ENCODE assay signal across 10 mouse cellular contexts in genomic region chr11:99113111-99113510, GRCm38 (mm10). TPM values are rescaled to one million over a fixed set of nuclear protein-coding genes. Genes with fewer than 3 reads are reported as not detected.
DNase-seq lines count a peak whose midpoint lies in the region; ATAC-seq and TF ChIP-seq lines count a peak whose summit lies in the region.
"Had no signal": no experiment of that assay in that cellular context is flagged by ENCODE, and none has a peak within 500 bp of the region (broad histone marks: within the 10 kb centered on the region; RNA-seq: fewer than 3 reads in every experiment).

No protein-coding gene starts in this region.

- ATAC-seq in liver, embryonic 11.5 days (replicated peaks; ENCODE audit: low FRiP score): no peak
- ATAC-seq in intestine, postnatal 0 days: peak; percentile 78
- ATAC-seq: inflammation-experienced regulatory T-cells, adult 6 months had no signal

- H3K4me1 ChIP-seq in liver, embryonic 11.5 days (replicated peaks; ENCODE audit: control insufficient read depth, insufficient read depth, low read length): no peaks in the 10 kb centered on the region; the same call in 1 of the 2 replicates
- peaks cover 49% of the 10 kb centered on the region for H3K4me1 ChIP-seq in embryonic facial prominence, embryonic 10.5 days
- H3K4me1 ChIP-seq in intestine, postnatal 0 days (replicated peaks; ENCODE audit: control insufficient read depth, insufficient read depth, low read length): peaks cover 11% of the 10 kb centered on the region; the same call in 1 of the 2 replicates

- peak overlapping the region; percentile 13; the same call in 1 of the 2 replicates for H3K27ac ChIP-seq in liver, embryonic 11.5 days (ENCODE audit: low read depth, low read length)
- peak overlapping the region; percentile 87 for H3K27ac ChIP-seq in embryonic facial prominence, embryonic 10.5 days (replicated peaks)
- peak overlapping the region; percentile 41 for H3K27ac ChIP-seq in intestine, postnatal 0 days (ENCODE audit: low read depth, low read length)

- WGBS in liver, embryonic 11.5 days: 58% methylated on average over 3 of the region's 3 CpGs
- 4% methylated on average over 3 of the region's 3 CpGs for WGBS in embryonic facial prominence, embryonic 10.5 days
- WGBS in intestine, postnatal 0 days: 5% methylated on average over 3 of the region's 3 CpGs

- no peak overlapping the region for H3K4me2 ChIP-seq in liver, embryonic 11.5 days
- H3K4me2 ChIP-seq in intestine, postnatal 0 days (replicated peaks; ENCODE audit: low read depth): no peak overlapping the region; the same call in 1 of the 2 replicates

- H3K9ac ChIP-seq in liver, embryonic 11.5 days (ENCODE audit: low read depth, low read length): no peak overlapping the region
- no peak overlapping the region for H3K9ac ChIP-seq in intestine, postnatal 0 days (ENCODE audit: low read depth, low read length)

- no peaks in the 10 kb centered on the region for H3K9me3 ChIP-seq in liver, embryonic 11.5 days (ENCODE audit: control insufficient read depth, low read length)
- peaks cover 3% of the 10 kb centered on the region; the same call in 1 of the 2 replicates for H3K9me3 ChIP-seq in embryonic facial prominence, embryonic 10.5 days
- H3K9me3 ChIP-seq in intestine, postnatal 0 days (ENCODE audit: control insufficient read depth): no peaks in the 10 kb centered on the region

- no peak for TF ChIP-seq CTCF in intestine, postnatal 0 days (IDR thresholded peaks at IDR 0.05; ENCODE audit: low read depth)

- H3K36me3 ChIP-seq in liver, embryonic 11.5 days (ENCODE audit: control insufficient read depth, insufficient read depth, low read length): no peaks in the 10 kb centered on the region
- no peaks in the 10 kb centered on the region for H3K36me3 ChIP-seq in embryonic facial prominence, embryonic 10.5 days (replicated peaks)
- H3K36me3 ChIP-seq in intestine, postnatal 0 days (ENCODE audit: control insufficient read depth, insufficient read depth): no peaks in the 10 kb centered on the region

- no peaks in the 10 kb centered on the region for H3K27me3 ChIP-seq in liver, embryonic 11.5 days (replicated peaks; ENCODE audit: control insufficient read depth, insufficient read depth, low read length)
- H3K27me3 ChIP-seq in embryonic facial prominence, embryonic 10.5 days (replicated peaks; ENCODE audit: low read depth, poor library complexity, severe bottlenecking): no peaks in the 10 kb centered on the region
- H3K27me3 ChIP-seq in intestine, postnatal 0 days (replicated peaks; ENCODE audit: control insufficient read depth, insufficient read depth, low read length): no peaks in the 10 kb centered on the region

- DNase-seq in liver, embryonic 11.5 days (ENCODE audit: low spot score): no peak
- DNase-seq in liver: no peak
- peak; percentile 75 for DNase-seq in embryonic facial prominence, embryonic 10.5 days (ENCODE audit: low spot score)
- peak; percentile 80 for DNase-seq in retina, embryonic 14.5 days (ENCODE audit: low spot score)
- no peak for DNase-seq in urinary bladder, adult 18-20 months (ENCODE audit: low spot score in 2 of 2)
- no peak for DNase-seq in urinary bladder, adult 2 months (ENCODE audit: low spot score)
- no peak for DNase-seq in yolk sac, embryonic 10.5 days (ENCODE audit: low spot score)
- DNase-seq: thymus, adult 2 months had no signal

- no peak overlapping the region for H3K4me3 ChIP-seq in liver, embryonic 11.5 days (ENCODE audit: low read depth, low read length)
- peak overlapping the region; percentile 33; the same call in 1 of the 2 replicates for H3K4me3 ChIP-seq in embryonic facial prominence, embryonic 10.5 days
- no peak overlapping the region for H3K4me3 ChIP-seq in intestine, postnatal 0 days (ENCODE audit: low read depth, low read length)

RNA-seq across cellular contexts. Expression of gene Tns4, which starts 24.0 kb away (rescaled TPM):
- 0.21 TPM in 1 of 2 replicates, not detected in the other for polyA plus RNA-seq in liver, embryonic 11.5 days (2014; fragmentation: Nextera tagmentation; extraction: Ambion mirVana)
- 0.96 and 1.0 TPM in 2 replicates for polyA plus RNA-seq in embryonic facial prominence, embryonic 10.5 days (2016; fragmentation: Nextera tagmentation; extraction: Ambion mirVana)
- polyA plus RNA-seq in intestine, postnatal 0 days (2015; fragmentation: Nextera tagmentation; extraction: Ambion mirVana): 0.39 and 0.53 TPM in 2 replicates
- polyA plus RNA-seq in urinary bladder, adult 2 months (2012; rRNA removed): 26.0 and 28.6 TPM in 2 replicates

RNA-seq across cellular contexts. Expression of gene Ccr7, which starts 41.8 kb away (rescaled TPM):
- polyA plus RNA-seq in liver, embryonic 11.5 days (2014; fragmentation: Nextera tagmentation; extraction: Ambion mirVana): 0.36 and 0.58 TPM in 2 replicates
- 0.50 and 0.78 TPM in 2 replicates for polyA plus RNA-seq in embryonic facial prominence, embryonic 10.5 days (2016; fragmentation: Nextera tagmentation; extraction: Ambion mirVana)
- polyA plus RNA-seq in intestine, postnatal 0 days (2015; fragmentation: Nextera tagmentation; extraction: Ambion mirVana): 0.14 TPM in 1 of 2 replicates, not detected in the other
- 1.0 and 1.3 TPM in 2 replicates for polyA plus RNA-seq in urinary bladder, adult 2 months (2012; rRNA removed)

Comparison
In these comparisons a context has a peak if more than half of its experiments do, and no peak if none do; other contexts are left out.
1. DNase-seq: peak in embryonic facial prominence, embryonic 10.5 days (single experiment) and retina, embryonic 14.5 days (single experiment); none in liver, embryonic 11.5 days (single experiment), liver (single experiment), urinary bladder, adult 18-20 months (0 of 2), urinary bladder, adult 2 months (single experiment) and yolk sac, embryonic 10.5 days (single experiment).
2. H3K27ac ChIP-seq: peak in every context shown above with its lines; median percentile 87 in embryonic facial prominence, embryonic 10.5 days; 41 in intestine, postnatal 0 days; 13 in liver, embryonic 11.5 days.
3. RNA of gene Tns4, which starts 24.0 kb away (polyA plus RNA-seq): 26.0 to 28.6 TPM in urinary bladder, adult 2 months; 0.96 to 1.0 TPM in embryonic facial prominence, embryonic 10.5 days, 0.39 to 0.53 TPM in intestine, postnatal 0 days and 0.21 TPM in liver, embryonic 11.5 days; every median in the first group is over 10 times any median in the second.